Mouse (Mus musculus) liver, embryonic 11.5 days (tissue): ENCODE results near the gene Polq. TPM values are rescaled to one million over a fixed set of nuclear protein-coding genes. Genes with fewer than 3 reads are reported as not detected.

Experiments used
- ATAC-seq: fragments of 200-750 bp; cut with Nextera tagmentation; replicated peaks from 2 replicates; pipeline ENCODE4 v1.8.0; 2017; ENCODE audit warnings: moderate number of reproducible peaks, mild to moderate bottlenecking, moderate TSS enrichment, moderate library complexity; ENCODE audit not compliant: low FRiP score
- DNase-seq: peaks from one replicate; pipeline ENCODE4 v3.0.0-alpha.2; 2017; ENCODE audit warnings: low spot score
- H3K27ac ChIP-seq: fragments of 300-500 bp; sonication (generic); 2 replicates; pipeline ENCODE4 v1.5.1; 2014; ENCODE audit warnings: mild to moderate bottlenecking, low read depth, low read length, control low read depth
- H3K27me3 ChIP-seq: fragments of 300-500 bp; sonication (generic); replicated peaks from 2 replicates; pipeline ENCODE4 v1.6.1; 2014; ENCODE audit warnings: low read length, mixed read lengths; ENCODE audit not compliant: control insufficient read depth, insufficient read depth
- H3K36me3 ChIP-seq: fragments of 300-500 bp; sonication (generic); 2 replicates; pipeline ENCODE4 v1.6.1; 2014; ENCODE audit warnings: mild to moderate bottlenecking, low read length, moderate library complexity, mixed read lengths; ENCODE audit not compliant: control insufficient read depth, insufficient read depth
- H3K4me1 ChIP-seq: fragments of 300-500 bp; sonication (generic); replicated peaks from 2 replicates; pipeline ENCODE4 v1.6.1; 2014; ENCODE audit warnings: low read length, mixed read lengths; ENCODE audit not compliant: control insufficient read depth, insufficient read depth
- H3K4me2 ChIP-seq: fragments of 300-500 bp; sonication (generic); 2 replicates; pipeline ENCODE4 v1.6.1; 2014; ENCODE audit warnings: mild to moderate bottlenecking, control low read depth, moderate library complexity
- H3K4me3 ChIP-seq: fragments of 300-500 bp; sonication (generic); 2 replicates; pipeline ENCODE4 v1.5.1; 2014; ENCODE audit warnings: low read depth, low read length, control low read depth
- H3K9ac ChIP-seq: fragments of 300-500 bp; sonication (generic); 2 replicates; pipeline ENCODE4 v1.6.1; 2014; ENCODE audit warnings: low read depth, low read length, control low read depth
- H3K9me3 ChIP-seq: fragments of 300-500 bp; sonication (generic); 2 replicates; pipeline ENCODE4 v1.6.1; 2016; ENCODE audit warnings: low read length, inconsistent platforms, mixed read lengths; ENCODE audit not compliant: control insufficient read depth
- WGBS: fragments of 180-500 bp; shearing (Covaris S2); extraction: QIAGEN DNeasy Blood & Tissue Kit; methylation state at CpG from one replicate; pipeline ENCODE4 v1.1.7; 2014; 5-methylcytosine and 5-hydroxymethylcytosine counted together
- polyA plus RNA-seq: library from polyadenylated mRNA; unstranded; fragments of >200 nt; fragmentation: Nextera tagmentation; extraction: Ambion mirVana; gene quantifications from 2 replicates; pipeline ENCODE4 v1.2.1, GENCODE M21; 2014

Gene Polq
- polyA plus RNA-seq, 1 experiment from 2014 or later, result 21.6 TPM

- no peak for DNase-seq
- Histone ChIP-seq H3K9ac (no peak within 1 kb of the TSS), H3K27me3 (no peaks in the 10 kb centered on the region), H3K4me2 (no peak within 1 kb of the TSS), H3K4me3 (no peak within 1 kb of the TSS), H3K27ac (no peak within 1 kb of the TSS), H3K9me3 (no peaks in the 10 kb centered on the region), H3K4me1 (no peaks in the 10 kb centered on the region), H3K36me3 (no peaks in the 10 kb centered on the region)
- ATAC-seq, result no peak
- 68% methylated on average over 18 of the region's 18 CpGs for WGBS
These were observed 21.5 kb upstream of the Polq start, which contains the start of gene Fbxo40 for GRCm38 (mm10) chr16:36989999-36990625. TSS of gene Fbxo40 (minus strand) at chr16:36990467.

- Histone ChIP-seq H3K4me2 (no peak overlapping the region), H3K9me3 (no peaks in the 10 kb centered on the region), H3K27me3 (no peaks in the 10 kb centered on the region), H3K4me1 (no peaks in the 10 kb centered on the region), H3K4me3 (no peak overlapping the region), H3K36me3 (no peaks in the 10 kb centered on the region), H3K9ac (no peak overlapping the region), H3K27ac (no peak overlapping the region)
- no peak for DNase-seq
- 69% methylated on average over 6 of the region's 6 CpGs for WGBS
- no peak for ATAC-seq
These were observed 13.9 kb upstream of the Polq start for GRCm38 (mm10) chr16:36997650-36998049.

DNA sequence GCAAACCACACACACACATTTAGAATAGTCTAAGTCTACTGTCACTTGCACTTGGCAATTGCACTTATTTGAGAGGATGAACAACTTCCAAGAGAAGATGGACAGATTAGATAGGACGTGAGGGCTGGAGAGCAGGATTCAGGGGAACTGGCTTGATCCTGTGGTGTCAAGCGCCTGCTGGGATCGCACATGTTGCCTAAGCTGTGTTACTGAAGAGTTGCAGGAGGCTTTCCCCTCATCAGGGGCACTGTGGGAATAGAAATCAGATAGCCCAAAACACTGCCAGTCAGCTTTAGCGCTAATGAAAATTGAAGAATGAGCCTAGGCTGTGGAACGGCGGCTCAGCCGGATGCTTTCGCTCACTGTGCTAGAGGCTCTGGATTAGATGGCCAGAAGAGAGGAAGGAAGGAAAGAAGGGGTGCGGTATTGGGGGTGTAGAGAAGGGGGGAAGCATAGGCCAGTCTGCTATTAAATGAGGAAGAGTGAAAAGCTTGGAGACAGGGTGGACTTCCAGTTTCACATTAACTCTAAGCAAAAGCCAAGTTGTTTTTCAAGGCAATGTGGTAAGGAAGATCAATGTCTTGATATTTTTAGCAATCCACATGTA lies 12.1 kb upstream of the Polq start:
- Histone ChIP-seq H3K4me2 (no peak overlapping the region), H3K9me3 (no peaks in the 10 kb centered on the region), H3K4me1 (no peaks in the 10 kb centered on the region), H3K27me3 (no peaks in the 10 kb centered on the region), H3K4me3 (no peak overlapping the region), H3K36me3 (no peaks in the 10 kb centered on the region), H3K9ac (no peak overlapping the region), H3K27ac (no peak overlapping the region)
- no peak for DNase-seq
- WGBS, result 60% methylated on average over 9 of the region's 9 CpGs
- ATAC-seq, result no peak

DNA sequence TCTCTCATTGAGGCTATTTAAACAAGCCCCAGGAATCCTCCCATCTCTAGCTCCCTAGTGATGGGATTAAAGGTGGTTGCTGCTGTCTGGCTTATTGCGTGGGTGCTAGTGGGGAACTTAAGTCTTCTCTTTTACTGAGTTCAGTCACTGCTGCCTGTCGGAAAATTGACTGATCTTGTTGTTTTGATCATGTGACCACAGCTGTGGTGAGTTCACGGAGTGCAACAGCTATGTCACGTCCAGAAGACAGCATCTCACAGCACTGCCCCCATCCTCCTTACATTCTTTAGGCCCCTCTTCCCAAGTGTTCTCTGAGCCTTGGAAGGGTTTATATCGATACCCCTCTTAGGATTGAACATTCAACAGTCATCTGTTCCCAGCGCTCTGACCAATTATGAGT lies 2.3 kb upstream of the Polq start:
- 64% methylated on average over 6 of the region's 6 CpGs for WGBS
- Histone ChIP-seq H3K36me3 (peaks cover 6% of the 10 kb centered on the region; the same call in 1 of the 2 replicates), H3K4me2 (no peak overlapping the region), H3K27ac (no peak overlapping the region), H3K4me1 (no peaks in the 10 kb centered on the region; the same call in none of the 2 replicates), H3K4me3 (no peak overlapping the region), H3K27me3 (no peaks in the 10 kb centered on the region), H3K9ac (no peak overlapping the region), H3K9me3 (no peaks in the 10 kb centered on the region)
- ATAC-seq (no peak), DNase-seq (no peak)

GRCm38 (mm10) chr16:37010370-37010769 lies 1.2 kb upstream of the Polq start:
- no peak overlapping the region for H3K9ac ChIP-seq
- no peaks in the 10 kb centered on the region for H3K9me3 ChIP-seq
- H3K4me3 ChIP-seq, result no peak overlapping the region; the same call in 1 of the 2 replicates
- H3K27me3 ChIP-seq, result no peaks in the 10 kb centered on the region
- no peaks in the 10 kb centered on the region; the same call in none of the 2 replicates for H3K4me1 ChIP-seq
- peaks cover 9% of the 10 kb centered on the region; the same call in 1 of the 2 replicates for H3K36me3 ChIP-seq
- peak overlapping the region; percentile 82; the same call in 1 of the 2 replicates for H3K4me2 ChIP-seq
- H3K27ac ChIP-seq, result no peak overlapping the region
- WGBS, result 50% methylated on average over 4 of the region's 4 CpGs
- ATAC-seq, result no peak; the same call in 1 of the 2 replicates
- DNase-seq, result no peak

DNA sequence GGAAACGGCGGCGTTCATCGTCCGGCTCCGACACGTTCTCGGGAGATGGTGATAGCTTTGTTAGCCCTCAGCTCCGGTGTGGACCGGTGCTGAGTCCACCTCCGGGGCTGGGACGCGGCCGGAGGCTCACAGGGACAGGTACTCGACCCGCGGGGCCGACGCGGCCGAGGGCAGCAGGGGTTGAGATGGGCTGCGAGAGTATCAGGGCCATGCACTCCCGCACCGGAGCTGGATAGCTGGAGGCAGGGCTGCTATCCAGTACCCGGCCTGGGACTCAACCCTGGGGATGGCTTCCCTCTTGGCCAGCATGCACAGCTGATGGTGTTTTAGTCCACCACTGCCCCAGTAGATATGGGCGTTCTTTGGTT lies 320 bp downstream of the Polq start:
- Histone ChIP-seq H3K4me2 (peak overlapping the region; percentile 82), H3K27ac (peak overlapping the region; percentile 54), H3K36me3 (peaks cover 9% of the 10 kb centered on the region; the same call in 1 of the 2 replicates), H3K4me3 (peak overlapping the region; percentile 98), H3K9me3 (no peaks in the 10 kb centered on the region), H3K4me1 (no peaks in the 10 kb centered on the region; the same call in none of the 2 replicates), H3K27me3 (no peaks in the 10 kb centered on the region), H3K9ac (peak overlapping the region; percentile 92)
- ATAC-seq (peak; percentile 72), DNase-seq (no peak)
- under 1% methylated on average over 26 of the region's 26 CpGs for WGBS

DNA sequence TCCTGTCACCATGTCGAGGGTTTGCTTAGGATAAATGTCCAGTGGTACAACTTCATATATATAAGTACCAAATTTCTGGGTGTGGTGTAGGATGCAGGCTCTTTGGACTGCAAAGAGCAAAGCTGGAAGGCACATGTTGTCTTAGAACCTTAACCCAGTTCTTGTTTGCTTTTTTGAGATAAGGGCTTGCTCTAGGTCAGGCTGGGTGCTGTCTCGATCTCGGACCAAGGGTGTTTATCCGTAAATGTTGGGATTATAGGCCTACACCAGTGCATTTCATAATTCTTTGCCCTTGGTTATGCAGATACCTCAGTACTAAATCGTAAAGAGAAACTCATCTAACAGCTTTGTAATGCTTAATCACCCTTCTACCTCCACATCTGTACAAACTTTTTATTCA lies 750 bp downstream of the Polq start:
- H3K9ac ChIP-seq, result peak overlapping the region; percentile 92
- no peaks in the 10 kb centered on the region for H3K9me3 ChIP-seq
- peak; percentile 32; the same call in 1 of the 2 replicates for ATAC-seq
- peak overlapping the region; percentile 82 for H3K4me2 ChIP-seq
- 27% methylated on average over 5 of the region's 5 CpGs for WGBS
- peak overlapping the region; percentile 98 for H3K4me3 ChIP-seq
- peaks cover 9% of the 10 kb centered on the region; the same call in 1 of the 2 replicates for H3K36me3 ChIP-seq
- H3K27me3 ChIP-seq, result no peaks in the 10 kb centered on the region
- no peak overlapping the region; the same call in 1 of the 2 replicates for H3K27ac ChIP-seq
- DNase-seq, result no peak
- H3K4me1 ChIP-seq, result no peaks in the 10 kb centered on the region; the same call in none of the 2 replicates

- Histone ChIP-seq H3K4me3 (no peak overlapping the region), H3K27me3 (no peaks in the 10 kb centered on the region), H3K9me3 (no peaks in the 10 kb centered on the region), H3K4me1 (no peaks in the 10 kb centered on the region), H3K4me2 (no peak overlapping the region), H3K9ac (no peak overlapping the region), H3K36me3 (peaks cover 2% of the 10 kb centered on the region; the same call in 1 of the 2 replicates), H3K27ac (no peak overlapping the region)
- DNase-seq (no peak), ATAC-seq (no peak)
- WGBS, result 77% methylated on average over 3 of the region's 3 CpGs
These were observed 16.0 kb downstream of the Polq start for GRCm38 (mm10) chr16:37027581-37027980.

- Histone ChIP-seq H3K27me3 (no peaks in the 10 kb centered on the region), H3K9me3 (no peaks in the 10 kb centered on the region), H3K4me1 (no peaks in the 10 kb centered on the region), H3K36me3 (peaks cover 13% of the 10 kb centered on the region), H3K27ac (no peak overlapping the region), H3K9ac (no peak overlapping the region), H3K4me3 (no peak overlapping the region), H3K4me2 (no peak overlapping the region)
- DNase-seq (no peak), ATAC-seq (no peak)
- WGBS, result 64% methylated on average over 3 of the region's 3 CpGs
These were observed 20.4 kb downstream of the Polq start for GRCm38 (mm10) chr16:37031996-37032395.
